Mouse (Mus musculus): ENCODE measurements around the gene Cacna2d3.

The Cacna2d3 gene

DNA sequence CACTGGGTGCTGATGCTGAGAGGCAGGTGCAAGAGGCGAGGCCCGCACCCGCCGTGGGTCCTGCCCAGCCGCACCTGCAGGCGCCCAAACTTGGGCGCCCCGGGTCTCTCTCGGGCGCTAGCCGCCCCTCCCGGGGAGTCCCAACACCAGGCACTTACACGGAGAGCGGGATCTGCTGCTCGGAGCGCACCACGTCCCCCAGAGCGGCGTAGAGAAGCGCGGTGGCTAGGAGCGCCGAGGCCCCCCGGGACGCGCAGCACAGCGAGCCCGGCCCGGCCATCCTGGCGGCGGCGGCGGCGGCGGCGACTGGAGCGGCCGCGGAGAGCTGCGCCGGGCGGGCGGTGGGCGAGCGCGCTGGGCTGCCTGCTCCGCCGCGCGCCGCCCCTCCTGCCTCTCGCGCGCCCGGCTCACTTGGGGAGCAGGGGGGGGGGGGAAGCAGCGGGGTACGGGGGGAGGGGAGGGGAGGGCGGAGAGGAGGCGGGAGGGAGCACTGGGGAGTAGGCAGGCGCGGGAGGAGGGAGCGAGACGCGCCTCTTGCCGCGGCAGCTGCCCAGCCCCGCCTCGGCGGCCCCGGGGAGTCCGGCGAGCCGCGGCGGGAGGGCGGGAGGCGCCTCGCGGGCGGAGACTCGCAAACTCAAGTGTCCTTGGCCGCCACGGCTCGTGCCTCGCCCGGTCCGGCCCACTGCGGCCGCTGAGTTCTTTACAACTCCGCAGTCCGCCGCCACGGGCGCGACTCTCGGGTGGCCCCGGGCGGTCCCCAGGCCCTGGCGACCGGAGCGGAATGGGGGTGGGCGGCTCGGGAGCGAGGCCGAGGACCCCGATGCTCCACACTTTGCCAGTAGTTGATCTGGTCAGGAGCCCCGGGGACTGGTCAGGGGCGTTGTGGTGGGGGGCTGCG lies at the start of gene Cacna2d3:
Gene Cacna2d3 (minus strand): TSS at position 377 of the 898 bp plus-strand sequence.
- DNase-seq (ENCODE audit: extremely low read depth, insufficient read length, low spot score): no peak

- no peak for DNase-seq (ENCODE audit: extremely low read depth, insufficient read length, low spot score)
These were observed 47.8 kb upstream of the Cacna2d3 start for GRCm38 (mm10) chr14:29769486-29769885.

DNA sequence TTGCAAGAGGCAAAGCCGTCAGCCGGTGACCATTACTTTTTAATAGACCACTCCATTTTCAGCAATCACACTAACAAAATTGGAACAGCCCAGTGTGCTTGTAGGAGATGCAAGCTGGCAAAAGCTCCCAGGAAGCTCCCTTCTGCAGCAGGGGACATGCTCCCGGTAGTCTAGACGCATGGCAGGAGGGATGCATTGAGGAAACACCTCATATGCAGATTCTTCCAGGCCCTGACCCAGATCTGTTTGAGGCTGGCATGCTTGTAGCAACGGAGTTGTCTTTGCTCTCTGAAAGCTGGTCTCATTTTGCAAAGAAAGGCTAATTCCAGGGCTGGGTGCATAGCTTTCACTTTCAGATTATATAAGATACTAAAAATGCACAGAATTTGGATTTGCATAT lies 31.2 kb upstream of the Cacna2d3 start:
- no peak for DNase-seq (ENCODE audit: extremely low read depth, insufficient read length, low spot score)

DNA sequence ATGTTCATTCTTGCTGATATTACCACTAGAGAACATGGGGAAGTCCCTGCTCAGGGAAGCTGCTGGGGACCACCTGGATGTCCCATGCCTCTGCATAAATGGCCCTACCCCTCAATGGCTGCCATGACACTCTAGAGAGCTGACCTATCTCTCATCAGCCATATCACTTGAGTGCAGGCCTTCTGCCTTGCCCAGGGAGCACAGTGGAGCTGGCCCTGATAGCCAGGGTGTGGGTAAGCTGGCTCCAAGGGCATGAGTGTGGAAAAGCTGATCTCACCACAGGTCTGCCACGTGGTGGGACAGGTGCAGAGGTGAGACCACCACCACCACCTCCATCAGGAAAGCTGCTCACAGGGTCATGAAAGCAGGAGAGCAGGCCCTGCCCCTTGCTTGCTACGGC lies 17.1 kb upstream of the Cacna2d3 start:
- DNase-seq (ENCODE audit: extremely low read depth, insufficient read length, low spot score): no peak

DNA sequence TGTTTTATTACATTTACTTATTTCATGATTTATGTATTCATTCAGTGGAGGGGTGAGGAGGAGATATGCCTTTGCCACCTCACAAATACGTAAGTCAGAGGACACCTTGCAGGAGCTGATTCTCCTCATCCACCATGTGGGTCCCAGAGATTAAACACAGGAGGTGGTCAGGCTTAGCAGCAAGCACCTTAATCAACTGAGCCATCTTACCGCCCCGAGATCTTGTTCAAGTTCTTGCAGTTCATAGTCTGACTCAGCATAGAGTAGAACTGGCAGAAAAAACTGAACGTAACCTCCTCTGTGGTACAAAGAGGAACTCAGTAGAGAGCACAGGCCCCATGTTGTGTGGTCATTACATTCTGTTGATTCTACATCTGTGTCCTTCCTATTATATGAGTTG lies 8.6 kb upstream of the Cacna2d3 start:
- no peak for DNase-seq (ENCODE audit: extremely low read depth, insufficient read length, low spot score)

GRCm38 (mm10) chr14:29729009-29729408 lies 7.3 kb upstream of the Cacna2d3 start:
- no peak for DNase-seq (ENCODE audit: extremely low read depth, insufficient read length, low spot score)

- DNase-seq (ENCODE audit: extremely low read depth, insufficient read length, low spot score): no peak
These were observed 5.9 kb upstream of the Cacna2d3 start for GRCm38 (mm10) chr14:29727596-29727995.

GRCm38 (mm10) chr14:29723267-29723666 lies 1.6 kb upstream of the Cacna2d3 start:
- no peak for DNase-seq (ENCODE audit: extremely low read depth, insufficient read length, low spot score)

DNA sequence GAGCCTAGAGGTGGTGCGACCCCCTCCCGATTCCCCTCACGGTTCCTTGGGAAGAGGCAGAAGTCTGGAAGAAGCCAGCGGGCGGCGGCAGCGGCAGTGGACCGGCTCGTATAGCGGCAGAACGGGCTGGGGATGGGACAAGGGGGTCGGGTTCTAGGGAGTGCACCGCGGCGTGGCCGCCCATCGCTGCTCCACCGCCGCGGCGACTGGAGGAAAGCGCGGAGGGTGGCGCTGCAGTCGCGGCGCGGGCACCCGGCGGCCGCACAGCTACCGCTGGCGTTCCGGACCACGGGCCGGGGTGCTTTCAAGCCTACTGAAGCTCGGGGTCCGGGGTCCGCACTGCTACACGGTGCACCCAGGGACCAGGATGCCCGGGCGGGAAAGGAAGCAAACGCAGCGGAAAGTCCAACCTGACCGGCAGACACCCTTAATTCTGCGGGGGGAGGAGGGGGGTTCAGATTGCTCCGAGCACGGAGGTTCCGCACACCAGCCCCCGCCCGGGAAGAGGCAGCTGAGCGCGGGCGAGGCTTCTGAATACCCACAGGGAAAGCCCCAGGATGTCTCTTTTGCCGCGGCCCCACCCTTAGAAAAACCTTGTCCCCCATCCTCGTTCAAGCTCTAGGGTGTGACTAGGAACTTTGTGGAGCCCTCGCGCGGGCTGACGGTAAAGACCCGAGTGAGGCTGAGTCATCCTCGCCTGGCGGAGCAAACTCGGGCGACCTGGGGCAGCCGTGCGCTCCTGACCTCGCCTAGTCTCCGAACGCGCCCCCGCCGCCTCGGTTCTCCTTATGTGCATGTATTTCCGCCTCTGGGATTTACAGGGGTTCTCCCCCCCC lies 940 bp upstream of the Cacna2d3 start:
- no peak for DNase-seq (ENCODE audit: extremely low read depth, insufficient read length, low spot score)

GRCm38 (mm10) chr14:29721131-29721487 lies 555 bp downstream of the Cacna2d3 start:
- DNase-seq (ENCODE audit: extremely low read depth, insufficient read length, low spot score): no peak

- no peak for DNase-seq (ENCODE audit: extremely low read depth, insufficient read length, low spot score)
These were observed 1.2 kb downstream of the Cacna2d3 start for GRCm38 (mm10) chr14:29720334-29720911.

DNA sequence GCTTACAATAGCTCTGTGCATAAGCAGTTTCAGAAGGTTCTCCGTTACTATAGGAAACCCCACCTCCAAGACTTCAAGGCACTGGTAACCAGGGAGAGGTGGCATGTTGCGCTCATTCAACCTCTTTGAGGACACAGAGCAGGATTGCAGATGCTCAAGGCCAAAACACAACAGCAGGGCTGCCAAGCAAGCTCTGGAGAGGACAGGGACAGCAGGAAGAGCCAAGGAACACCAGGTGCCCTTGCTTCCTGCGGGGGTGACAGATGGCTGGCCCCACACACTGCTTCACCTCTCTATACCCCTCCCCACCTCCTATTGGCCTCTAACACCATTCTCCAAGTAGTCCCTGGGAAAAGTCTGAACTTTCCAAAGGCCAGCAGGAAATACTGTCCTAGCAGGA lies 9.0 kb downstream of the Cacna2d3 start:
- no peak for DNase-seq (ENCODE audit: extremely low read depth, insufficient read length, low spot score)

- no peak for DNase-seq (ENCODE audit: extremely low read depth, insufficient read length, low spot score)
These were observed 13.9 kb downstream of the Cacna2d3 start for GRCm38 (mm10) chr14:29707561-29708335.

GRCm38 (mm10) chr14:29702762-29703161 lies 18.9 kb downstream of the Cacna2d3 start:
- DNase-seq (ENCODE audit: extremely low read depth, insufficient read length, low spot score): no peak

- no peak for DNase-seq (ENCODE audit: extremely low read depth, insufficient read length, low spot score)
These were observed 25.5 kb downstream of the Cacna2d3 start for GRCm38 (mm10) chr14:29696131-29696530.

- DNase-seq (ENCODE audit: extremely low read depth, insufficient read length, low spot score): no peak
These were observed 49.1 kb downstream of the Cacna2d3 start for GRCm38 (mm10) chr14:29672436-29673050.

GRCm38 (mm10) chr14:29669826-29670225 lies 51.8 kb downstream of the Cacna2d3 start:
- DNase-seq (ENCODE audit: extremely low read depth, insufficient read length, low spot score): no peak

- DNase-seq (ENCODE audit: extremely low read depth, insufficient read length, low spot score): no peak
These were observed 64.7 kb downstream of the Cacna2d3 start for GRCm38 (mm10) chr14:29657006-29657405.

DNA sequence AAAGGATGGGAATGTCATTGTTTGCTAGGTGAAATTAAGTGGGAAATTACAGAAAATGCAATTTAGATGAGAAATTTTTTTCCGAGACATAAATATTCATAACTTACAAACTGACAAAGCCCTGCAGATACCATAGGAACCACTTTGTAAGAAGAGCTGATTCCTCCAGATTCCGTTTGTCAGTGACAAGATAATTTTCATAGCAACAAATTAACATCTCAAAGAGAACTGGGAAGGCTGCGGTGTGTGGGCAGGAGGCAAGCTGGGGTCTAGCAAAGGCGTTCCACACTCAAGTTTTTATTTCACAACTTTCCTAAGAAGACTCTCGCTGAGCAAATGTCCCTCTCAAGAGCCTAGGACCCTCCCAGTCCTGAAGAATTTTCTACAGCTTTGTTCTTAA lies 71.1 kb downstream of the Cacna2d3 start:
- DNase-seq (ENCODE audit: extremely low read depth, insufficient read length, low spot score): no peak

GRCm38 (mm10) chr14:29648721-29649120 lies 72.9 kb downstream of the Cacna2d3 start:
- no peak for DNase-seq (ENCODE audit: extremely low read depth, insufficient read length, low spot score)

Data from 3134 (cell line).